Mouse (Mus musculus): ENCODE results near the gene Mycbpap. TPM values are rescaled to one million over a fixed set of nuclear protein-coding genes. Genes with fewer than 3 reads are reported as not detected.

Gene Mycbpap
- total and polyA plus RNA-seq, 2 experiments: 0.02 to 0.09 TPM

GRCm38 (mm10) chr11:94485223-94485622, 36.3 kb downstream of the Mycbpap start:
- H3K27ac ChIP-seq (replicated peaks; ENCODE audit: insufficient read depth, low read depth, low read length): no peak overlapping the region
- no peak overlapping the region for H3K9ac ChIP-seq (ENCODE audit: low read depth, low read length)
- no peaks in the 10 kb centered on the region for H3K4me1 ChIP-seq (ENCODE audit: control insufficient read depth, insufficient read depth, low read length)
- DNase-seq (ENCODE audit: extremely low read depth, low read depth, low spot score): no peak
- H3K4me3 ChIP-seq (ENCODE audit: insufficient read depth, low read depth, low read length): no peak overlapping the region
- no peaks in the 10 kb centered on the region for H3K36me3 ChIP-seq (ENCODE audit: control insufficient read depth, insufficient read depth, low read length)
- H3K27me3 ChIP-seq (ENCODE audit: control insufficient read depth, insufficient read depth, low read length): no peaks in the 10 kb centered on the region
- TF ChIP-seq CTCF (IDR thresholded peaks at IDR 0.05; ENCODE audit: low read depth, low read length) (no peak), POLR2A (IDR thresholded peaks at IDR 0.05; ENCODE audit: extremely low read depth, insufficient read depth, low read length) (no peak)
- no peaks in the 10 kb centered on the region for H3K79me2 ChIP-seq (ENCODE audit: control insufficient read depth, insufficient read depth, low read length)
- WGBS: 78% methylated on average over 5 of the region's 5 CpGs

GRCm38 (mm10) chr11:94484636-94485035, 36.9 kb downstream of the Mycbpap start:
- H3K27ac ChIP-seq (replicated peaks; ENCODE audit: insufficient read depth, low read depth, low read length): no peak overlapping the region
- H3K4me3 ChIP-seq (ENCODE audit: insufficient read depth, low read depth, low read length): no peak overlapping the region
- no peaks in the 10 kb centered on the region for H3K79me2 ChIP-seq (ENCODE audit: control insufficient read depth, insufficient read depth, low read length)
- no peak for TF ChIP-seq POLR2A (IDR thresholded peaks at IDR 0.05; ENCODE audit: extremely low read depth, insufficient read depth, low read length)
- WGBS: 85% methylated on average over 9 of the region's 9 CpGs
- H3K9ac ChIP-seq (ENCODE audit: low read depth, low read length): no peak overlapping the region
- no peaks in the 10 kb centered on the region for H3K27me3 ChIP-seq (ENCODE audit: control insufficient read depth, insufficient read depth, low read length)
- no peaks in the 10 kb centered on the region for H3K4me1 ChIP-seq (ENCODE audit: control insufficient read depth, insufficient read depth, low read length)
- DNase-seq (ENCODE audit: extremely low read depth, low read depth, low spot score): no peak
- H3K36me3 ChIP-seq (ENCODE audit: control insufficient read depth, insufficient read depth, low read length): no peaks in the 10 kb centered on the region

DNA sequence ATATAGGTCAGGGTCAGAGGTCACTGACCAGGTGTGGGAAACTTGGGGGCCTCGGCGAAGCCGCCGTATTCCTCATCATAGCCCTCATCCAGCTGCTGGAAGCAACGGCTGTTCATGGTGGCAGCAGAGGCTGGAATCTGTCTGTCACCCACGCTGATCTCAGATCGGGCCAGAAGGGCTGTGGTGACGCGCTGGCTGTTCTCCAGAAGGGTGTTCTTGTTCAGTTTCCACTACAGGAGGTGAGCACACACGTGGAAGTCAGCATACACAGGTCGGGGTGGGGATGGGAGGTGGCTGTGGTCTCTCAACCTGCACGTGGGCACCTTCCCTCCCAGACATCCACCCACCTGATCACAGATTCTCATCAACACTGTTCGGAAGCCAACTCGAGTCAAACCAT, 37.6 kb downstream of the Mycbpap start:
- H3K27me3 ChIP-seq (ENCODE audit: control insufficient read depth, insufficient read depth, low read length): no peaks in the 10 kb centered on the region
- no peak for TF ChIP-seq POLR2A (IDR thresholded peaks at IDR 0.05; ENCODE audit: extremely low read depth, insufficient read depth, low read length)
- no peak for TF ChIP-seq CTCF (IDR thresholded peaks at IDR 0.05; ENCODE audit: low read depth, low read length)
- no peak overlapping the region for H3K4me3 ChIP-seq (ENCODE audit: insufficient read depth, low read depth, low read length)
- no peak overlapping the region for H3K9ac ChIP-seq (ENCODE audit: low read depth, low read length)
- no peaks in the 10 kb centered on the region for H3K79me2 ChIP-seq (ENCODE audit: control insufficient read depth, insufficient read depth, low read length)
- 76% methylated on average over 14 of the region's 14 CpGs for WGBS
- no peaks in the 10 kb centered on the region for H3K4me1 ChIP-seq (ENCODE audit: control insufficient read depth, insufficient read depth, low read length)
- no peak for DNase-seq (ENCODE audit: extremely low read depth, low read depth, low spot score)
- H3K27ac ChIP-seq (replicated peaks; ENCODE audit: insufficient read depth, low read depth, low read length): no peak overlapping the region
- H3K36me3 ChIP-seq (ENCODE audit: control insufficient read depth, insufficient read depth, low read length): no peaks in the 10 kb centered on the region

DNA sequence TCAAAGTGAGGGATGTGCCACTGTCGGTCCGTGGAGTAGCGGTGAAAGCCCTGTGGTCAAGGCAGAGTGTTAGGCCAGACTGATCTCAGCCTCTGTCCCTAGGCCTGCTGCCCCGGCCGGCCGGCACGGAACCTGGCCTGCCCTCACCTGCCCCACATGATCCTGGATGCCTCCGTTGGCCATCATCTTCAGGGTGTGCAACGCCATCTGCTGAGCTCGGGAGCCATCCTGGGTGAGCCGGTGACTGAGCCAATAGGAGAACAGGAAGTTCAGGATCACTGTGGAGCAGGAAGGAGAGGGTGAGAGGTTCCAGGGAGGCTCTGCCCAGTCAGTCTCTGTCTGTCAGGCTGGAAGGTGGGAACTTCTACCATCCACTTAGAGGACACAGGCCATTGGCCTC, 38.1 kb downstream of the Mycbpap start:
- no peak overlapping the region for H3K4me3 ChIP-seq (ENCODE audit: insufficient read depth, low read depth, low read length)
- H3K27me3 ChIP-seq (ENCODE audit: control insufficient read depth, insufficient read depth, low read length): no peaks in the 10 kb centered on the region
- no peaks in the 10 kb centered on the region for H3K36me3 ChIP-seq (ENCODE audit: control insufficient read depth, insufficient read depth, low read length)
- DNase-seq (ENCODE audit: extremely low read depth, low read depth, low spot score): no peak
- no peak overlapping the region for H3K27ac ChIP-seq (replicated peaks; ENCODE audit: insufficient read depth, low read depth, low read length)
- H3K4me1 ChIP-seq (ENCODE audit: control insufficient read depth, insufficient read depth, low read length): no peaks in the 10 kb centered on the region
- no peak for TF ChIP-seq POLR2A (IDR thresholded peaks at IDR 0.05; ENCODE audit: extremely low read depth, insufficient read depth, low read length)
- no peak for TF ChIP-seq CTCF (IDR thresholded peaks at IDR 0.05; ENCODE audit: low read depth, low read length)
- H3K79me2 ChIP-seq (ENCODE audit: control insufficient read depth, insufficient read depth, low read length): no peaks in the 10 kb centered on the region
- 79% methylated on average over 11 of the region's 11 CpGs for WGBS
- H3K9ac ChIP-seq (ENCODE audit: low read depth, low read length): no peak overlapping the region

DNA sequence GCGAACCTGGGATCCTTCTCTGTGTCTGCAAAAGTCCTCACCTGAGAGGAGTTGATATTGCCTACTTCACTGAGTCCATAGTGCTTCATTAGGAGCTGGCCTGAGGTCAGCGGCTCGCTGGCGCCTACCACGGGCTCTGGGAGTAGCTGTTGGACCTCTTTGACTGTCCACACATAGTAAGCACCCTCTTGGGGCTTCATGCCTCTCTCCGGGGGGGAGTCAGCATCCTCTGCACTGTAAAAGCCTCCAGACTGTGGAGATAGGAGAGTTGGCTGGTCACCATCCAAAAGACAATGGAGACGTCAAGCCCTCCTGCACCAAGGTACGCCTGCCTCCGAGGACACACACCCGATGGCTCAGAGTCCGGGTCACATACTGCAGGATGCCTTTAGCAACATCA, 38.8 kb downstream of the Mycbpap start:
- 92% methylated on average over 11 of the region's 11 CpGs for WGBS
- Histone ChIP-seq H3K27me3 (ENCODE audit: control insufficient read depth, insufficient read depth, low read length) (no peaks in the 10 kb centered on the region), H3K27ac (replicated peaks; ENCODE audit: insufficient read depth, low read depth, low read length) (no peak overlapping the region), H3K4me3 (ENCODE audit: insufficient read depth, low read depth, low read length) (no peak overlapping the region), H3K9ac (ENCODE audit: low read depth, low read length) (no peak overlapping the region), H3K4me1 (ENCODE audit: control insufficient read depth, insufficient read depth, low read length) (no peaks in the 10 kb centered on the region), H3K36me3 (ENCODE audit: control insufficient read depth, insufficient read depth, low read length) (no peaks in the 10 kb centered on the region), H3K79me2 (ENCODE audit: control insufficient read depth, insufficient read depth, low read length) (no peaks in the 10 kb centered on the region)
- TF ChIP-seq CTCF (IDR thresholded peaks at IDR 0.05; ENCODE audit: low read depth, low read length) (no peak), POLR2A (IDR thresholded peaks at IDR 0.05; ENCODE audit: extremely low read depth, insufficient read depth, low read length) (no peak)
- no peak for DNase-seq (ENCODE audit: extremely low read depth, low read depth, low spot score)

DNA sequence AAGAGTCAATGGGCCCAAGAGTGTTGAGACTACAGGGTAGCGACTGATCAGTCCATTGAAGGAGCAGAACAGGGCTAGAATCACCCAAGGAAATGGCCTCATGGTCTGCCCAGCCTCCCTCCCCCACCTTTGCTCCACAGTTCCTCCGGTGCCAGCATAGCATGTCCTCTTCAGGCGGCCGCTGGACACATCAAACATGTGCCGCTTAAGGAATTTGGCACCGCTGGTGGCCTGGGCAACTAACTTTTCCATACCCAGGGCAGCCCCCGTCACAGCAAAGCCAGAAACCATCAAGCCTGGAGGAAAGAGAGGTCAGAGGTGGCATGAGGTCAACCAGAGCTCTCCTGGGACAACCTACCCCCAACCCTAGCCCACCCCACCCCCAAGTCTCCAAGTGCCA, 39.6 kb downstream of the Mycbpap start:
- H3K9ac ChIP-seq (ENCODE audit: low read depth, low read length): no peak overlapping the region
- WGBS: over 99% methylated on average over 7 of the region's 7 CpGs
- no peaks in the 10 kb centered on the region for H3K4me1 ChIP-seq (ENCODE audit: control insufficient read depth, insufficient read depth, low read length)
- no peak for TF ChIP-seq POLR2A (IDR thresholded peaks at IDR 0.05; ENCODE audit: extremely low read depth, insufficient read depth, low read length)
- TF ChIP-seq CTCF (IDR thresholded peaks at IDR 0.05; ENCODE audit: low read depth, low read length): no peak
- H3K4me3 ChIP-seq (ENCODE audit: insufficient read depth, low read depth, low read length): no peak overlapping the region
- no peak overlapping the region for H3K27ac ChIP-seq (replicated peaks; ENCODE audit: insufficient read depth, low read depth, low read length)
- no peak for DNase-seq (ENCODE audit: extremely low read depth, low read depth, low spot score)
- H3K79me2 ChIP-seq (ENCODE audit: control insufficient read depth, insufficient read depth, low read length): no peaks in the 10 kb centered on the region
- H3K27me3 ChIP-seq (ENCODE audit: control insufficient read depth, insufficient read depth, low read length): no peaks in the 10 kb centered on the region
- H3K36me3 ChIP-seq (ENCODE audit: control insufficient read depth, insufficient read depth, low read length): no peaks in the 10 kb centered on the region

Data from liver, adult 2 months (tissue).